Mouse (Mus musculus): ENCODE measurements around the gene Slc5a6. TPM values are rescaled to one million over a fixed set of nuclear protein-coding genes. Genes with fewer than 3 reads are reported as not detected.
"Not testable (repeated sequence)": the region's sequence is repeated elsewhere in the genome, so short reads cannot be mapped to it uniquely, and the experiment has no call there.

The Slc5a6 gene
- polyA plus RNA-seq, 1 experiment from 2014 or later: 6.1 TPM

- Histone ChIP-seq H3K9ac (ENCODE audit: low read length) (no peak overlapping the region), H3K9me3 (ENCODE audit: control insufficient read depth, low read length) (no peaks in the 10 kb centered on the region), H3K36me3 (ENCODE audit: control insufficient read depth, insufficient read depth, low read length) (no peaks in the 10 kb centered on the region), H3K4me2 (ENCODE audit: low read depth, low read length) (no peak overlapping the region), H3K27ac (ENCODE audit: low read length) (no peak overlapping the region), H3K4me1 (replicated peaks; ENCODE audit: control insufficient read depth, insufficient read depth, low read length) (no peaks in the 10 kb centered on the region), H3K4me3 (ENCODE audit: low read length) (no peak overlapping the region), H3K27me3 (ENCODE audit: control insufficient read depth, insufficient read depth, low read depth, low read length) (no peaks in the 10 kb centered on the region)
- 52% methylated on average over 1 of the region's 1 CpGs for WGBS
- no peak for ATAC-seq (ENCODE audit: low read depth)
These were observed 26.0 kb downstream of the Slc5a6 start for GRCm38 (mm10) chr5:31022690-31023089.

GRCm38 (mm10) chr5:31021790-31022189, 26.9 kb downstream of the Slc5a6 start:
- H3K36me3 ChIP-seq (ENCODE audit: control insufficient read depth, insufficient read depth, low read length); H3K27me3 ChIP-seq (ENCODE audit: control insufficient read depth, insufficient read depth, low read depth, low read length); H3K9me3 ChIP-seq (ENCODE audit: control insufficient read depth, low read length); H3K27ac ChIP-seq (ENCODE audit: low read length); H3K4me3 ChIP-seq (ENCODE audit: low read length); H3K9ac ChIP-seq (ENCODE audit: low read length); H3K4me1 ChIP-seq (replicated peaks; ENCODE audit: control insufficient read depth, insufficient read depth, low read length); ATAC-seq (ENCODE audit: low read depth); H3K4me2 ChIP-seq (ENCODE audit: low read depth, low read length): not testable (repeated sequence)
- WGBS: 80% methylated on average over 4 of the region's 5 CpGs

- no peak for ATAC-seq (ENCODE audit: low read depth)
- Histone ChIP-seq H3K4me2 (ENCODE audit: low read depth, low read length) (no peak overlapping the region), H3K27me3 (ENCODE audit: control insufficient read depth, insufficient read depth, low read depth, low read length) (no peaks in the 10 kb centered on the region), H3K4me3 (ENCODE audit: low read length) (no peak overlapping the region), H3K4me1 (replicated peaks; ENCODE audit: control insufficient read depth, insufficient read depth, low read length) (no peaks in the 10 kb centered on the region), H3K36me3 (ENCODE audit: control insufficient read depth, insufficient read depth, low read length) (no peaks in the 10 kb centered on the region), H3K9me3 (ENCODE audit: control insufficient read depth, low read length) (no peaks in the 10 kb centered on the region), H3K27ac (ENCODE audit: low read length) (no peak overlapping the region), H3K9ac (ENCODE audit: low read length) (no peak overlapping the region)
- WGBS: 60% methylated on average over 2 of the region's 2 CpGs
These were observed 32.8 kb downstream of the Slc5a6 start for GRCm38 (mm10) chr5:31015913-31016312.

GRCm38 (mm10) chr5:31012737-31013136, 36.0 kb downstream of the Slc5a6 start:
- Histone ChIP-seq H3K27me3 (ENCODE audit: control insufficient read depth, insufficient read depth, low read depth, low read length) (no peaks in the 10 kb centered on the region), H3K9me3 (ENCODE audit: control insufficient read depth, low read length) (no peaks in the 10 kb centered on the region), H3K4me1 (replicated peaks; ENCODE audit: control insufficient read depth, insufficient read depth, low read length) (no peaks in the 10 kb centered on the region), H3K9ac (ENCODE audit: low read length) (no peak overlapping the region), H3K36me3 (ENCODE audit: control insufficient read depth, insufficient read depth, low read length) (no peaks in the 10 kb centered on the region), H3K4me2 (ENCODE audit: low read depth, low read length) (no peak overlapping the region), H3K27ac (ENCODE audit: low read length) (no peak overlapping the region), H3K4me3 (ENCODE audit: low read length) (no peak overlapping the region)
- no peak for ATAC-seq (ENCODE audit: low read depth)
- 62% methylated on average over 3 of the region's 3 CpGs for WGBS

- WGBS: under 1% methylated on average over 5 of the region's 5 CpGs
- ATAC-seq (ENCODE audit: low read depth): peak; percentile 75
- no peak overlapping the region for H3K4me2 ChIP-seq (ENCODE audit: low read depth, low read length)
These were observed 44.5 kb downstream of the Slc5a6 start for GRCm38 (mm10) chr5:31004184-31004583.

GRCm38 (mm10) chr5:31001560-31001959, 47.2 kb downstream of the Slc5a6 start:
- WGBS: 78% methylated on average over 4 of the region's 4 CpGs
- H3K9ac ChIP-seq (ENCODE audit: low read length): no peak overlapping the region

More at GRCm38 (mm10) chr5:31004184-31004583, 44.5 kb downstream of the Slc5a6 start:
- no peaks in the 10 kb centered on the region for H3K27me3 ChIP-seq (ENCODE audit: control insufficient read depth, insufficient read depth, low read depth, low read length)
- H3K9ac ChIP-seq (ENCODE audit: low read length): no peak overlapping the region
- H3K36me3 ChIP-seq (ENCODE audit: control insufficient read depth, insufficient read depth, low read length): no peaks in the 10 kb centered on the region
- H3K9me3 ChIP-seq (ENCODE audit: control insufficient read depth, low read length): no peaks in the 10 kb centered on the region
- peaks cover 2% of the 10 kb centered on the region; the same call in 1 of the 2 replicates for H3K4me1 ChIP-seq (replicated peaks; ENCODE audit: control insufficient read depth, insufficient read depth, low read length)
- no peak overlapping the region for H3K4me3 ChIP-seq (ENCODE audit: low read length)
- H3K27ac ChIP-seq (ENCODE audit: low read length): no peak overlapping the region

GRCm38 (mm10) chr5:31000993-31001392, 47.7 kb downstream of the Slc5a6 start:
- ATAC-seq (ENCODE audit: low read depth): no peak
- Histone ChIP-seq H3K9me3 (ENCODE audit: control insufficient read depth, low read length) (no peaks in the 10 kb centered on the region), H3K27ac (ENCODE audit: low read length) (no peak overlapping the region), H3K27me3 (ENCODE audit: control insufficient read depth, insufficient read depth, low read depth, low read length) (no peaks in the 10 kb centered on the region), H3K36me3 (ENCODE audit: control insufficient read depth, insufficient read depth, low read length) (no peaks in the 10 kb centered on the region), H3K4me1 (replicated peaks; ENCODE audit: control insufficient read depth, insufficient read depth, low read length) (peaks cover 2% of the 10 kb centered on the region; the same call in 1 of the 2 replicates), H3K4me2 (ENCODE audit: low read depth, low read length) (no peak overlapping the region), H3K9ac (ENCODE audit: low read length) (no peak overlapping the region), H3K4me3 (ENCODE audit: low read length) (no peak overlapping the region)
- 71% methylated on average over 2 of the region's 2 CpGs for WGBS

More at GRCm38 (mm10) chr5:31001560-31001959, 47.2 kb downstream of the Slc5a6 start:
- H3K4me1 ChIP-seq (replicated peaks; ENCODE audit: control insufficient read depth, insufficient read depth, low read length): peaks cover 2% of the 10 kb centered on the region; the same call in 1 of the 2 replicates
- no peaks in the 10 kb centered on the region for H3K9me3 ChIP-seq (ENCODE audit: control insufficient read depth, low read length)
- no peak overlapping the region for H3K4me2 ChIP-seq (ENCODE audit: low read depth, low read length)
- H3K27ac ChIP-seq (ENCODE audit: low read length): no peak overlapping the region
- no peaks in the 10 kb centered on the region for H3K36me3 ChIP-seq (ENCODE audit: control insufficient read depth, insufficient read depth, low read length)
- no peak overlapping the region for H3K4me3 ChIP-seq (ENCODE audit: low read length)
- ATAC-seq (ENCODE audit: low read depth): no peak
- H3K27me3 ChIP-seq (ENCODE audit: control insufficient read depth, insufficient read depth, low read depth, low read length): no peaks in the 10 kb centered on the region

GRCm38 (mm10) chr5:31000122-31000521, 48.6 kb downstream of the Slc5a6 start:
- no peaks in the 10 kb centered on the region for H3K9me3 ChIP-seq (ENCODE audit: control insufficient read depth, low read length)
- ATAC-seq (ENCODE audit: low read depth): no peak
- no peaks in the 10 kb centered on the region for H3K27me3 ChIP-seq (ENCODE audit: control insufficient read depth, insufficient read depth, low read depth, low read length)
- no peak overlapping the region for H3K4me2 ChIP-seq (ENCODE audit: low read depth, low read length)
- no peak overlapping the region for H3K9ac ChIP-seq (ENCODE audit: low read length)
- H3K36me3 ChIP-seq (ENCODE audit: control insufficient read depth, insufficient read depth, low read length): no peaks in the 10 kb centered on the region
- peaks cover 2% of the 10 kb centered on the region; the same call in 1 of the 2 replicates for H3K4me1 ChIP-seq (replicated peaks; ENCODE audit: control insufficient read depth, insufficient read depth, low read length)
- H3K4me3 ChIP-seq (ENCODE audit: low read length): no peak overlapping the region
- 32% methylated on average over 7 of the region's 7 CpGs for WGBS
- no peak overlapping the region for H3K27ac ChIP-seq (ENCODE audit: low read length)

- 67% methylated on average over 5 of the region's 5 CpGs for WGBS
- Histone ChIP-seq H3K4me3 (ENCODE audit: low read length) (no peak overlapping the region), H3K4me1 (replicated peaks; ENCODE audit: control insufficient read depth, insufficient read depth, low read length) (peaks cover 2% of the 10 kb centered on the region; the same call in 1 of the 2 replicates), H3K27me3 (ENCODE audit: control insufficient read depth, insufficient read depth, low read depth, low read length) (no peaks in the 10 kb centered on the region), H3K36me3 (ENCODE audit: control insufficient read depth, insufficient read depth, low read length) (no peaks in the 10 kb centered on the region), H3K4me2 (ENCODE audit: low read depth, low read length) (no peak overlapping the region), H3K9ac (ENCODE audit: low read length) (no peak overlapping the region), H3K9me3 (ENCODE audit: control insufficient read depth, low read length) (no peaks in the 10 kb centered on the region), H3K27ac (ENCODE audit: low read length) (no peak overlapping the region)
- no peak for ATAC-seq (ENCODE audit: low read depth)
These were observed 49.4 kb downstream of the Slc5a6 start for GRCm38 (mm10) chr5:30999324-30999723.

- no peak overlapping the region for H3K4me3 ChIP-seq (ENCODE audit: low read length)
- no peak for ATAC-seq (ENCODE audit: low read depth)
- WGBS: 31% methylated on average over 5 of the region's 5 CpGs
- H3K27me3 ChIP-seq (ENCODE audit: control insufficient read depth, insufficient read depth, low read depth, low read length): no peaks in the 10 kb centered on the region
- no peaks in the 10 kb centered on the region for H3K9me3 ChIP-seq (ENCODE audit: control insufficient read depth, low read length)
- no peaks in the 10 kb centered on the region for H3K36me3 ChIP-seq (ENCODE audit: control insufficient read depth, insufficient read depth, low read length)
- H3K4me2 ChIP-seq (ENCODE audit: low read depth, low read length): no peak overlapping the region
- no peak overlapping the region for H3K9ac ChIP-seq (ENCODE audit: low read length)
- H3K4me1 ChIP-seq (replicated peaks; ENCODE audit: control insufficient read depth, insufficient read depth, low read length): peaks cover 2% of the 10 kb centered on the region; the same call in 1 of the 2 replicates
- no peak overlapping the region for H3K27ac ChIP-seq (ENCODE audit: low read length)
These were observed 50.4 kb downstream of the Slc5a6 start for GRCm38 (mm10) chr5:30998306-30998705.
